Mouse (Mus musculus) hindbrain, postnatal 0 days (tissue): ENCODE measurements around the gene Letmd1. TPM values are rescaled to one million over a fixed set of nuclear protein-coding genes. Genes with fewer than 3 reads are reported as not detected.
"Not testable (repeated sequence)": the region's sequence is repeated elsewhere in the genome, so short reads cannot be mapped to it uniquely, and the experiment has no call there.

Source experiments
- ATAC-seq: fragments of 200-750 bp; cut with Nextera tagmentation; 2 replicates; pipeline ENCODE4 v1.8.0; 2017; ENCODE audit warnings: mild to moderate bottlenecking, moderate TSS enrichment, moderate library complexity
- DNase-seq: peaks from one replicate; pipeline ENCODE4 v3.0.0-alpha.2; 2015; ENCODE audit warnings: low spot score
- H3K27ac ChIP-seq: fragments of 300-500 bp; sonication (generic); 2 replicates; pipeline ENCODE4 v1.5.1; 2014; ENCODE audit warnings: mild to moderate bottlenecking
- H3K27me3 ChIP-seq: fragments of 300-500 bp; sonication (generic); 2 replicates; pipeline ENCODE4 v1.6.1; 2014; ENCODE audit warnings: low read length, mixed read lengths; ENCODE audit not compliant: insufficient read depth
- H3K36me3 ChIP-seq: fragments of 300-500 bp; sonication (generic); 2 replicates; pipeline ENCODE4 v1.6.1; 2014; ENCODE audit warnings: low read length, mixed read lengths; ENCODE audit not compliant: insufficient read depth
- H3K4me1 ChIP-seq: fragments of 300-500 bp; sonication (generic); 2 replicates; pipeline ENCODE4 v1.6.1; 2014; ENCODE audit warnings: antibody characterized with exemption, low read length, mixed read lengths; ENCODE audit not compliant: insufficient read depth
- H3K4me2 ChIP-seq: fragments of 300-500 bp; sonication (generic); 2 replicates; pipeline ENCODE4 v1.6.1; 2014; ENCODE audit warnings: low read depth, mild to moderate bottlenecking, low read length, moderate library complexity, mixed read lengths
- H3K4me3 ChIP-seq: fragments of 300-500 bp; sonication (generic); 2 replicates; pipeline ENCODE4 v1.5.1; 2014; ENCODE audit warnings: low read length
- H3K9ac ChIP-seq: fragments of 300-500 bp; sonication (generic); replicated peaks from 2 replicates; pipeline ENCODE4 v1.6.1; 2014; ENCODE audit warnings: mild to moderate bottlenecking, low read length, moderate library complexity, mixed read lengths
- H3K9me3 ChIP-seq: fragments of 300-500 bp; sonication (generic); 2 replicates; pipeline ENCODE4 v1.6.1; 2016; ENCODE audit warnings: low read length, mixed read lengths
- CTCF ChIP-seq: IDR thresholded peaks from 2 replicates; pipeline ENCODE4 v1.5.1; 2016; ENCODE audit warnings: antibody characterized with exemption, control low read depth, low read depth
- WGBS: fragments of 180-500 bp; shearing (Covaris S2); extraction: QIAGEN DNeasy Blood & Tissue Kit; methylation state at CpG from one replicate; pipeline ENCODE4 v1.1.7; 2014; 5-methylcytosine and 5-hydroxymethylcytosine counted together
- polyA plus RNA-seq: library from polyadenylated mRNA; unstranded; fragments of >200 nt; fragmentation: Nextera tagmentation; extraction: Ambion mirVana; gene quantifications from 2 replicates; pipeline ENCODE4 v1.2.1, GENCODE M21; 2015
- total RNA-seq: library from RNA; depleted of rRNA; stranded (reverse); fragments of >200 nt; gene quantifications from 2 replicates; pipeline ENCODE4 v1.2.3, GENCODE M21; 2014; rRNA removed

The Letmd1 gene
- total RNA-seq (79.5 and 88.6 TPM in 2 replicates), polyA plus RNA-seq (44.7 and 45.6 TPM in 2 replicates)

DNA sequence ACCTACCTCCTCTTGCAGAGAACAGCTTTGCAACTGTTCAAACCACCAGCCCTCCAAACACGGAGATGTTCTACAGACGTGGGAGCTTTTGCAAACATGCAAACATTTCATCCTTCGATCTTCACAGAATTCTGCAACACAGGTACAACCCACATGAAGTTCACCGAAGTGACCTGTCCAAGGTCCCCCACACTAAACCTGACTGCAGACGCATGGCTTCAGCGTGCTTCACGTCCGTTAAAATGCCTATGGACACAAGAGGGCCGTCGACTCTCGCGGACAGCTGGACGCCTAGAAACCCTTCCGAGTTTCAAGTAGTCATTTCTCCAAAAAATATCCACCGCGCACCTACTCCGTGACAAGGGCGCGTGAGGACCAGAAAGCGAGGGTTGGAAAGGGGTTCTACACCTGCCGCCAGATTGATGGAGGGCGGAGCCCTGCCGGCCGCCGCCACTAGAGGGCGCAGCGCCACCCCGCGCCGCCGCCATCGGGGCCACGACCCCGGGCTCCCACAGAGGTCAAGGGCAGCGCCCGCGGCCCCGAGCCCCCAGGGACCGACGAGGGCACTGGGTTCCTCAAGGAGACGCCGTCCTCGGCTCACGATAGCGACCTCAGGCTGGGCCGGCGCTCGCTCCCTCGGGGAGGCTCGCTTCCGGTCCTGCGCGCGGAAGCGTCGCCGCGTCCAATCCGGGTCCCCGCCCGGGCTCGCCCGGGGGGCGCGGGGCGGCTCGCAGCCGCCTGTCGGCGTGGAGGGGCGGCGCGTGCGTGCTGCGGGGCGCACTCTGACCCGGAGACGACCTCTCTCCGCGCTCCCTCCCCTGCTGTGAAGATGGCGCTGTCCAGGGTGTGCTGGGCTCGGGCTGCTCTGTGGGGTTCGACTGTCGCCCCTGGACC, at the start of gene Letmd1:
Gene Letmd1, plus strand, starts transcription at position 729 of the 894 bp plus-strand sequence.
- Histone ChIP-seq H3K27ac (peak within 1 kb of the TSS; percentile 88), H3K36me3 (peaks cover 4% of the 10 kb centered on the region; the same call in 1 of the 2 replicates), H3K9ac (peak within 1 kb of the TSS; percentile 84), H3K27me3 (no peaks in the 10 kb centered on the region), H3K9me3 (no peaks in the 10 kb centered on the region), H3K4me1 (peaks cover 8% of the 10 kb centered on the region), H3K4me3 (peak within 1 kb of the TSS; percentile 88), H3K4me2 (peak within 1 kb of the TSS; percentile 96)
- peak; percentile 52 for TF ChIP-seq CTCF
- ATAC-seq: peak; percentile 95
- WGBS: 2% methylated on average over 74 of the region's 84 CpGs
- peak; percentile 97 for DNase-seq

- ATAC-seq (no peak), DNase-seq (no peak)
- Histone ChIP-seq H3K27me3 (no peaks in the 10 kb centered on the region), H3K9ac (no peak overlapping the region), H3K36me3 (no peaks in the 10 kb centered on the region), H3K4me3 (no peak overlapping the region), H3K9me3 (no peaks in the 10 kb centered on the region), H3K4me2 (no peak overlapping the region), H3K27ac (0 out of 2 replicates have a peak overlapping the region, but pooled peaks have one; percentile 15), H3K4me1 (peaks cover 17% of the 10 kb centered on the region; the same call in 1 of the 2 replicates)
- no peak for TF ChIP-seq CTCF
- 72% methylated on average over 8 of the region's 8 CpGs for WGBS
Measured at GRCm38 (mm10) chr15:100419311-100419710, 49.5 kb upstream of the Letmd1 start.

GRCm38 (mm10) chr15:100419901-100420745, 48.7 kb upstream of the Letmd1 start:
- no peak overlapping the region for H3K9ac ChIP-seq
- H3K4me2 ChIP-seq: no peak overlapping the region
- no peak overlapping the region for H3K4me3 ChIP-seq
- no peak for DNase-seq
- no peaks in the 10 kb centered on the region for H3K9me3 ChIP-seq
- H3K27me3 ChIP-seq: no peaks in the 10 kb centered on the region
- H3K36me3 ChIP-seq: no peaks in the 10 kb centered on the region
- H3K27ac ChIP-seq: no peak overlapping the region
- 70% methylated on average over 9 of the region's 9 CpGs for WGBS
- peaks cover 17% of the 10 kb centered on the region; the same call in 1 of the 2 replicates for H3K4me1 ChIP-seq
- no peak for TF ChIP-seq CTCF
- ATAC-seq: no peak

DNA sequence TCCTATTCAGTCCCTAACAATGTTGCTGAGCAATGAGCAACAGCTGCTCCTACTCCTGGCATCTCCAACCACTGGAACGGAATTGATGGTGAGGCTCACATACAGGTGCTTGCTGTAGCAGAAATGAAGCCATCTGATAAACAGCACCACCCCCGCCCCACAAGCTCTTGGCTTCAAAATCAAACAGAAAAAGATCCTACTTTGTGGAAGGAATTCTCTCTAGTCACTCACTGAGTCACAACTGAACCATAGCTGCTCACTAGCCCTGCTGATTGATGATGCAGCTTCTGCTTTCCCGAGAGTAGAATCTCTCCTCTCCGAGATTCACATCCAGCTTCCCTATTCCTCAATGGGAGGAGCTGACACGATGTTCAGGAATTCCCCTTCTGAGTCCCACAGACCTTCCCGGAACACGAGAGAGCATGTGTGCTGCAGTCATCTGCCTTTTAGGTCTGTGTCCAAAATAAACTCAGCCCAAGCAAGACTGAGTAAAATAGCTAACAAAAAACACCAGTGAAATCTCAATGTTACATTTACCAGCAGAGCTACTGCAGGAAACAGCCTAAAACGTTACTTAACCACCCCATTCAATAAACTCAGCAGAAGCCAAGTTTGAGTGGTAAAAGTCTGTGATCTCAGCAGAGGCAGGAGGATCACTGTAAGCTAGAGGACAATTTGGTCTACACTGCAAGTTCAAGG, 47.6 kb upstream of the Letmd1 start:
- Histone ChIP-seq H3K4me3 (peak overlapping the region; percentile 90), H3K9ac (peak overlapping the region; percentile 13; the same call in 1 of the 2 replicates), H3K27ac (no peak overlapping the region), H3K27me3 (no peaks in the 10 kb centered on the region), H3K36me3 (no peaks in the 10 kb centered on the region), H3K4me1 (peaks cover 17% of the 10 kb centered on the region; the same call in 1 of the 2 replicates), H3K9me3 (no peaks in the 10 kb centered on the region), H3K4me2 (peak overlapping the region; percentile 97)
- no peak for ATAC-seq
- DNase-seq: no peak
- TF ChIP-seq CTCF: no peak
- 35% methylated on average over 8 of the region's 8 CpGs for whole genome bisulfite sequencing

DNA sequence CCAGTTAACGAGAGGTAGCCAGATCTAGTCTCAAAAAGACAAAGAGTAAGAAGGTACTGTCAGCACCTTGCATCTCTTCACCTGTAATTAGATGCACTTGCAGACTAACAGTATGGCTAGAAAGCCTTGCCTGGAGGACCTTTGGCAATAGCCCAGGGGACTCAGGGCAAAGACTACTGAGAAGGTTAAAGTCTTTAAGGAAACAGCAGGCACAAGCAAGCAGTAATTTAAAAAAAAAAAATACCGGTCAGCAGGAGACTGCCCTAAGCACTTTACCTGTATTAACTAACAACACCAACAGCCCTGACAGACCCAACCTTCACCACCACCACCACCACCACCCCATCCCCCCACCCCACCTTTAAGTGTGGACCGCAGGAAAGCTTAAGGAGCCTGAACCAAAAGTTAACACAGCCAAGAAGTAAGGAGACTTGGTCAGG, 47.0 kb upstream of the Letmd1 start, which contains the start of gene Gm5475:
Gene Gm5475, plus strand, starts transcription at position 390 of the 440 bp plus-strand sequence.
- peak within 1 kb of the TSS; percentile 90 for H3K4me3 ChIP-seq
- not testable (repeated sequence) for H3K9me3 ChIP-seq, ATAC-seq, H3K27me3 ChIP-seq, H3K36me3 ChIP-seq, DNase-seq
- 30% methylated on average over 3 of the region's 3 CpGs for whole genome bisulfite sequencing
- H3K4me1 ChIP-seq: peaks cover 17% of the 10 kb centered on the region; the same call in 1 of the 2 replicates
- H3K27ac ChIP-seq: peak within 1 kb of the TSS; percentile 54
- peak within 1 kb of the TSS; percentile 97 for H3K4me2 ChIP-seq
- H3K9ac ChIP-seq: peak within 1 kb of the TSS; percentile 91

- Histone ChIP-seq H3K4me1 (peaks cover 17% of the 10 kb centered on the region; the same call in 1 of the 2 replicates), H3K36me3 (no peaks in the 10 kb centered on the region), H3K4me3 (peak overlapping the region; percentile 90), H3K9me3 (no peaks in the 10 kb centered on the region), H3K4me2 (peak overlapping the region; percentile 97), H3K27ac (peak overlapping the region; percentile 54), H3K9ac (peak overlapping the region; percentile 91), H3K27me3 (no peaks in the 10 kb centered on the region)
- ATAC-seq: peak; percentile 36
- no peak for TF ChIP-seq CTCF
- WGBS: under 1% methylated on average over 35 of the region's 44 CpGs
- DNase-seq: peak; percentile 18
Measured at GRCm38 (mm10) chr15:100422476-100422875, 46.3 kb upstream of the Letmd1 start.
